Mouse (Mus musculus) megakaryocyte, embryonic 14.5 days (primary cell): Measurements from ENCODE around the gene Ahnak.

Source experiments
- FLI1 ChIP-seq: IDR thresholded peaks from 2 replicates; pipeline ENCODE4 v1.6.1; 2012; ENCODE audit warnings: low read length, inconsistent platforms, mixed read lengths
- GATA1 ChIP-seq: IDR thresholded peaks from 3 replicates; pipeline ENCODE4 v1.6.1; 2012; ENCODE audit warnings: mixed read lengths, low read length, inconsistent platforms, borderline replicate concordance

DNA sequence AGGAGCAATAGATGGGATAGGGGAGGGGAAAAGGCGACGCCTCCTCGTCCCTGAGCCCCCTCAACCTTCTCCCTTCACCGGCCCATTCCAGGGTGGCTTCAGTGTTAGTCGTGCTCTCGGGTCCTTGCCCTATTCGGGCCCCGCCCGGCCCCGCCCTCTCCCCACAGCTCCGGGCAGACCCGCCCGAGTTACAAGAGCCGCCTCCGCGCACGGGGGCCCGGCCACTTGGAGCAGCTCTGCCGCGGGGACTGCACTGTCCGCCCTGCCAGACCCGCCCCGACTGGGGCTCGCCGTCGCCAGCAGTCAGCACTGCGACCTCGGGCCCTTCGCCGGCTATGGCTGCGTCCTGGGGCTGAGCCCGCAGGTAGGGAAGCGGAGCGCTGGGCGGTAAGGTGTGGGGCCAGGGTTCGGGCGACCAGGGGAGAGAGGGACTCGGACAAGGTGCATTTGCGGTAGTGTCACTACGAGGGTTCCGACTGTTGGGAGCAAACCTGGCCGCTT is at the start of gene Ahnak:
- no peak for TF ChIP-seq FLI1
- TF ChIP-seq GATA1, result no peak
